Mouse (Mus musculus) forebrain, embryonic 13.5 days (tissue): ENCODE results near the gene Lpin2. TPM values are rescaled to one million over a fixed set of nuclear protein-coding genes. Genes with fewer than 3 reads are reported as not detected.

Experiments used
- ATAC-seq: fragments of 200-750 bp; cut with Nextera tagmentation; 2 replicates; pipeline ENCODE4 v1.8.0; 2017
- H3K27ac ChIP-seq: fragments of 300-500 bp; sonication (generic); 2 replicates; pipeline ENCODE4 v1.5.1; 2015; ENCODE audit warnings: inconsistent platforms, mild to moderate bottlenecking, moderate library complexity
- H3K27me3 ChIP-seq: fragments of 300-500 bp; sonication (generic); 2 replicates; pipeline ENCODE4 v1.6.1; 2015; ENCODE audit warnings: mild to moderate bottlenecking, inconsistent platforms
- H3K36me3 ChIP-seq: fragments of 300-500 bp; sonication (generic); 2 replicates; pipeline ENCODE4 v1.6.1; 2015; ENCODE audit warnings: mild to moderate bottlenecking, inconsistent platforms; ENCODE audit not compliant: poor library complexity, severe bottlenecking
- H3K4me1 ChIP-seq: fragments of 300-500 bp; sonication (generic); 2 replicates; pipeline ENCODE4 v1.6.1; 2015; ENCODE audit warnings: inconsistent platforms
- H3K4me2 ChIP-seq: fragments of 300-500 bp; sonication (generic); 2 replicates; pipeline ENCODE4 v1.6.1; 2015; ENCODE audit warnings: inconsistent platforms, mild to moderate bottlenecking, moderate library complexity
- H3K4me3 ChIP-seq: fragments of 300-500 bp; sonication (generic); 2 replicates; pipeline ENCODE4 v1.5.1; 2015; ENCODE audit warnings: mild to moderate bottlenecking, inconsistent platforms
- H3K9ac ChIP-seq: fragments of 300-500 bp; sonication (generic); 2 replicates; pipeline ENCODE4 v1.6.1; 2015; ENCODE audit warnings: mild to moderate bottlenecking, inconsistent platforms
- H3K9me3 ChIP-seq: fragments of 300-500 bp; sonication (generic); replicated peaks from 2 replicates; pipeline ENCODE4 v1.6.1; 2016; ENCODE audit warnings: inconsistent platforms
- WGBS: fragments of 180-500 bp; shearing (Covaris S2); methylation state at CpG from one replicate; pipeline ENCODE4 v1.1.7; 2015; 5-methylcytosine and 5-hydroxymethylcytosine counted together
- polyA plus RNA-seq: library from polyadenylated mRNA; unstranded; fragments of >200 nt; fragmentation: Nextera tagmentation; extraction: Ambion mirVana; gene quantifications from 2 replicates; pipeline ENCODE4 v1.2.1, GENCODE M21; 2015

Lpin2 gene
- polyA plus RNA-seq, 1 experiment from 2014 or later, result 34.1 TPM

GRCm38 (mm10) chr17:71153356-71153755 is 29.0 kb upstream of the Lpin2 start:
- Histone ChIP-seq H3K4me2 (no peak overlapping the region), H3K9ac (no peak overlapping the region), H3K27me3 (no peaks in the 10 kb centered on the region), H3K4me1 (no peaks in the 10 kb centered on the region), H3K4me3 (no peak overlapping the region), H3K27ac (no peak overlapping the region), H3K9me3 (no peaks in the 10 kb centered on the region), H3K36me3 (no peaks in the 10 kb centered on the region)
- WGBS, result 76% methylated on average over 4 of the region's 4 CpGs
- ATAC-seq, result no peak

GRCm38 (mm10) chr17:71155271-71155670 is 27.1 kb upstream of the Lpin2 start:
- no peak overlapping the region for H3K4me3 ChIP-seq
- no peak overlapping the region for H3K9ac ChIP-seq
- no peaks in the 10 kb centered on the region for H3K36me3 ChIP-seq
- peaks cover 10% of the 10 kb centered on the region; the same call in 1 of the 2 replicates for H3K4me1 ChIP-seq
- H3K4me2 ChIP-seq, result no peak overlapping the region
- no peak overlapping the region for H3K27ac ChIP-seq
- no peak for ATAC-seq
- 63% methylated on average over 1 of the region's 1 CpGs for WGBS
- H3K9me3 ChIP-seq, result no peaks in the 10 kb centered on the region
- no peaks in the 10 kb centered on the region for H3K27me3 ChIP-seq

- no peaks in the 10 kb centered on the region for H3K27me3 ChIP-seq
- H3K4me3 ChIP-seq, result no peak overlapping the region
- peaks cover 10% of the 10 kb centered on the region; the same call in 1 of the 2 replicates for H3K4me1 ChIP-seq
- H3K9ac ChIP-seq, result no peak overlapping the region
- H3K36me3 ChIP-seq, result no peaks in the 10 kb centered on the region
- peak; percentile 61; the same call in 1 of the 2 replicates for ATAC-seq
- 6% methylated on average over 4 of the region's 4 CpGs for WGBS
- no peak overlapping the region for H3K27ac ChIP-seq
- no peaks in the 10 kb centered on the region for H3K9me3 ChIP-seq
- H3K4me2 ChIP-seq, result no peak overlapping the region
Observed at GRCm38 (mm10) chr17:71159152-71159567, 23.2 kb upstream of the Lpin2 start.

GRCm38 (mm10) chr17:71159720-71160119 is 22.6 kb upstream of the Lpin2 start:
- Histone ChIP-seq H3K36me3 (no peaks in the 10 kb centered on the region), H3K4me1 (peaks cover 10% of the 10 kb centered on the region; the same call in 1 of the 2 replicates), H3K9me3 (no peaks in the 10 kb centered on the region), H3K4me2 (no peak overlapping the region), H3K27ac (no peak overlapping the region), H3K4me3 (no peak overlapping the region), H3K27me3 (no peaks in the 10 kb centered on the region), H3K9ac (no peak overlapping the region)
- ATAC-seq, result no peak
- 64% methylated on average over 8 of the region's 8 CpGs for WGBS

GRCm38 (mm10) chr17:71160244-71160995 is 21.9 kb upstream of the Lpin2 start:
- Histone ChIP-seq H3K4me3 (no peak overlapping the region), H3K27ac (no peak overlapping the region), H3K27me3 (no peaks in the 10 kb centered on the region), H3K4me2 (no peak overlapping the region), H3K36me3 (no peaks in the 10 kb centered on the region), H3K4me1 (peaks cover 10% of the 10 kb centered on the region; the same call in 1 of the 2 replicates), H3K9me3 (no peaks in the 10 kb centered on the region), H3K9ac (no peak overlapping the region)
- no peak for ATAC-seq
- WGBS, result 94% methylated on average over 8 of the region's 8 CpGs

GRCm38 (mm10) chr17:71164991-71165390 is 17.4 kb upstream of the Lpin2 start:
- H3K4me1 ChIP-seq, result no peaks in the 10 kb centered on the region
- H3K27ac ChIP-seq, result no peak overlapping the region
- H3K4me2 ChIP-seq, result no peak overlapping the region
- no peak overlapping the region for H3K9ac ChIP-seq
- no peaks in the 10 kb centered on the region for H3K9me3 ChIP-seq
- H3K4me3 ChIP-seq, result no peak overlapping the region
- no peaks in the 10 kb centered on the region for H3K36me3 ChIP-seq
- ATAC-seq, result no peak
- 80% methylated on average over 6 of the region's 6 CpGs for WGBS
- H3K27me3 ChIP-seq, result no peaks in the 10 kb centered on the region

- whole genome bisulfite sequencing, result 90% methylated on average over 5 of the region's 5 CpGs
- H3K9ac ChIP-seq, result no peak overlapping the region
- H3K4me2 ChIP-seq, result no peak overlapping the region
- H3K27me3 ChIP-seq, result no peaks in the 10 kb centered on the region
- ATAC-seq, result no peak
- H3K27ac ChIP-seq, result no peak overlapping the region
- no peak overlapping the region for H3K4me3 ChIP-seq
- H3K4me1 ChIP-seq, result no peaks in the 10 kb centered on the region
- H3K9me3 ChIP-seq, result no peaks in the 10 kb centered on the region
- no peaks in the 10 kb centered on the region for H3K36me3 ChIP-seq
Observed at GRCm38 (mm10) chr17:71168205-71168815, 14.1 kb upstream of the Lpin2 start.

GRCm38 (mm10) chr17:71168846-71169245 is 13.5 kb upstream of the Lpin2 start:
- Histone ChIP-seq H3K27me3 (no peaks in the 10 kb centered on the region), H3K4me1 (no peaks in the 10 kb centered on the region), H3K27ac (no peak overlapping the region), H3K4me3 (no peak overlapping the region), H3K36me3 (no peaks in the 10 kb centered on the region), H3K4me2 (no peak overlapping the region), H3K9ac (no peak overlapping the region), H3K9me3 (no peaks in the 10 kb centered on the region)
- ATAC-seq, result no peak
- 70% methylated on average over 9 of the region's 9 CpGs for WGBS

GRCm38 (mm10) chr17:71169639-71170038 is 12.7 kb upstream of the Lpin2 start:
- Histone ChIP-seq H3K9me3 (no peaks in the 10 kb centered on the region), H3K9ac (no peak overlapping the region), H3K27me3 (no peaks in the 10 kb centered on the region), H3K27ac (no peak overlapping the region), H3K4me2 (no peak overlapping the region), H3K36me3 (no peaks in the 10 kb centered on the region), H3K4me3 (no peak overlapping the region), H3K4me1 (no peaks in the 10 kb centered on the region)
- ATAC-seq, result no peak
- 88% methylated on average over 1 of the region's 1 CpGs for whole genome bisulfite sequencing

GRCm38 (mm10) chr17:71171161-71171560 is 11.2 kb upstream of the Lpin2 start:
- Histone ChIP-seq H3K4me3 (no peak overlapping the region), H3K27me3 (no peaks in the 10 kb centered on the region), H3K4me2 (no peak overlapping the region), H3K4me1 (no peaks in the 10 kb centered on the region), H3K36me3 (no peaks in the 10 kb centered on the region), H3K27ac (no peak overlapping the region), H3K9ac (no peak overlapping the region), H3K9me3 (no peaks in the 10 kb centered on the region)
- no peak for ATAC-seq
- 91% methylated on average over 4 of the region's 4 CpGs for WGBS

- Histone ChIP-seq H3K9me3 (no peaks in the 10 kb centered on the region), H3K36me3 (no peaks in the 10 kb centered on the region), H3K4me1 (peaks cover 3% of the 10 kb centered on the region), H3K27ac (no peak overlapping the region), H3K27me3 (no peaks in the 10 kb centered on the region), H3K4me2 (no peak overlapping the region), H3K9ac (no peak overlapping the region), H3K4me3 (no peak overlapping the region)
- 66% methylated on average over 4 of the region's 4 CpGs for WGBS
- ATAC-seq, result no peak
Observed at GRCm38 (mm10) chr17:71177336-71177735, 5.0 kb upstream of the Lpin2 start.

GRCm38 (mm10) chr17:71177949-71178348 is 4.4 kb upstream of the Lpin2 start:
- Histone ChIP-seq H3K36me3 (no peaks in the 10 kb centered on the region), H3K9ac (no peak overlapping the region), H3K4me2 (no peak overlapping the region), H3K4me3 (no peak overlapping the region), H3K4me1 (peaks cover 9% of the 10 kb centered on the region), H3K9me3 (no peaks in the 10 kb centered on the region), H3K27ac (no peak overlapping the region), H3K27me3 (no peaks in the 10 kb centered on the region)
- no peak for ATAC-seq
- 83% methylated on average over 2 of the region's 2 CpGs for WGBS
